Mouse (Mus musculus): Measurements from ENCODE around the gene Icmt.

The Icmt gene

DNA sequence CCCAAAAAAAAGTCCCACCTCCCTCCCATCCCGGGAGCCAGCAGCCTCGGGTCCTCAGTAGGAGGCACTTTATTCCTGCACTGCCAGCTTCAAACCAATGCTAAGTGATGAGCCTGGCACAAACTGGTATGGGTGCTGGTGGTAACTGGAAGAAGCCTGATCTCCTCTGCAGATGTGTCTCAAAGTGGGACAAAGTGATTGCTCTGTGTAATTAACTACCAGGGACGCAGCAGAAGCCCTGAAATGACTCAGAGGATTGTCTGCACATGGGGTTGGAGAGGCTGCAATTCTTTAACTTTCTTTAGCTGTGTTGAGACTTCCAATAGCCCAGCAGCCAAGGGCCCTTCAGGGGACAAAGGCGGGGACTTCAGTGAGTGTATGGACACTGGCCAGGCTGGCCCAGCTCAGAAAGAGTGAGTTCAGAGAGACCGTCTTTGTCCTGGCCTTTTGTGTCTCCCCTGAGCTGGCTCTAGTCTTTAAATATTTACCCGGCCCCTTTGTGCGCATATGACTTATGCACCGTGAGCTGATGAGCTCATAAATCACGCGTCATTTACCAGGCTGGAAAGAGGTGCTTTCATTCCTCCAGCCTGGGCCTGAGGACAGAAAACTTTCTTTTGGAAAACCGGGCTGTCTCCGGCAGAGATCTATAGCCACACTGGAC, 4.8 kb upstream of the Icmt start:
- in situ Hi-C loops (cut with MboI; ENCODE audit: unreplicated experiment in 2 of 2) = loop anchor here in 1 of 2 experiments (5.0 to 25.0 kb wide), 3 partner anchors 35 to 1670 kb away; partner anchors contain the start of genes A430005L14Rik, Phf13, Rpl22 and Thap3

DNA sequence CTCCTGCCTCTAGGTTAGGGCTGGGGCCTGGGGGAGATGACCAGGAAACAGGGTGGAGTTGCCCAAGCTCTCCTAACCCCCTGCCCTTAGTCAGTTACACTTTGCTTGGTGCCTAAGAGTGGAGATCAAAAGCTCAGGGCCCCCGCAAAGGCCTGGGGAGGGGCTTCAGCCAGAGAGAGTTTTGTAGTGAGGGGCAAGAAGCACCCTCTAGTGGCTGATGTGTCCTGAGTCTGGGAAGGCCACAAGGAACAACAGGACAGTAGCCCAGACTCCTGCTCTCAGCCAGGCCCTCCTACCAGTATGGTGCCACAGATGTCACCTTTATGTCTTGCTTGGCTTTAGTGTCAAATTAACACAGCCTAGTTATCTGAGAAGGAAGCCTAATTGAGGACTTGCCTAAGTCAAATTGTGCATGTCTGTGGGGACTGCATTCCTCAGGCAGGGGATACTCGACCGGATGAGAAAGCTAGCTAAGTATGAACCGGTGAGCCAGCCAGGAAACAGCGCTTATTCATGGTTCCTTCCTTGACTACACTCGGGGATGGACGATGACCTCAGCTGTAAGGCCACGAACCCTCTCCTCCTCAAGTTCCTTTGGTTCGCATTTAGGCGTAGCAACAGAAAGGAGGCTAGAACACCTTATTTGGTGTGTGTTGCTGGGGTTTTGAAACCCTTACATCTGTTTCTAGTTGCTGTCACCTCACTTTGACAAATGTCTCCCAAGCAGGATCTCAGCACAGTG, 2.7 kb upstream of the Icmt start:
- in situ Hi-C loops (cut with MboI; ENCODE audit: unreplicated experiment in 2 of 2) = loop anchor here in 1 of 2 experiments (5.0 to 25.0 kb wide), 3 partner anchors 33 to 1668 kb away; partner anchors contain the start of genes A430005L14Rik, Phf13, Rpl22 and Thap3

DNA sequence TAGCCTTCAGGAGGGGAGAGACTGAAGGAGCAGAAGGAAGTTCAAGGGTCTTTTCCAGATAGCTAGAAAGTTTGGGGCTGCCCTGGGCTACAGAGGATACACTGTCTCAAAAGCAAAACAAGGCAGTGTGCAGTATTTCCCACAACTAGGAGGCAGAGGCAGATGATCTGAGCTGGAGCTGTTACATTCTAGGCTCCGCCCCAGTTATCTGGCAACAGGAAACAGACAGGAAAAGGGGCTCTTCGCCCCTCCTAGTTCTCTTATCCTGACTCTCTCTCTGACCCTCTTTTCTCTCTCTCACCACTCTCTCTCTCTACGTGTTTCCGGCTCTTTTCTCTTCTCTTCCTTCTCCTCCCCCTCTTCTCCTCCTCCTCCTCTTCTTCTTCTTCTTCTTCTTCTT, 1.1 kb upstream of the Icmt start:
- in situ Hi-C loops (cut with MboI; ENCODE audit: unreplicated experiment in 2 of 2) = loop anchor here in 1 of 2 experiments (25.0 kb wide), 2 partner anchors 309 to 1666 kb away; partner anchors contain the start of genes A430005L14Rik, Phf13 and Thap3

DNA sequence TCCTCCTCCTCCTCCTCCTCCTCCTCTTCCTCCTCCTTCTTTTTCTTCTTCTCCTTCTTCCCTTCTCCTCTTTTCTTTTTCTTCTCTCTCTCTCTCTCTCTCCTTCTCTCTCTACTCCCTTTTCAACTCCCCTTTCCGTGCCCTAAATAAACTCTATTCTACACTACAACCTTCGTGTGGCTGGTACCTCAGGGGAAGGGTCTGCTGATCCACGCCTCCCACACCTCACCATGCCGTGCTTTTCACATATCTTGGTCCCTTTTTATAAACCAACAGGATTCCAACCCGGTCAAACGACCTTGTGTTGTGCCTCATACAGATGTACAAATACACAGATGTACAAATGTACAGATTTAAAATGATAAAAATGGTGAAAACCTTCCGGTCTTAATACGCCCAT, 656 bp upstream of the Icmt start:
- in situ Hi-C loops (cut with MboI; ENCODE audit: unreplicated experiment in 2 of 2) = loop anchor here in 1 of 2 experiments (25.0 kb wide), 2 partner anchors 309 to 1666 kb away; partner anchors contain the start of genes A430005L14Rik, Phf13 and Thap3

DNA sequence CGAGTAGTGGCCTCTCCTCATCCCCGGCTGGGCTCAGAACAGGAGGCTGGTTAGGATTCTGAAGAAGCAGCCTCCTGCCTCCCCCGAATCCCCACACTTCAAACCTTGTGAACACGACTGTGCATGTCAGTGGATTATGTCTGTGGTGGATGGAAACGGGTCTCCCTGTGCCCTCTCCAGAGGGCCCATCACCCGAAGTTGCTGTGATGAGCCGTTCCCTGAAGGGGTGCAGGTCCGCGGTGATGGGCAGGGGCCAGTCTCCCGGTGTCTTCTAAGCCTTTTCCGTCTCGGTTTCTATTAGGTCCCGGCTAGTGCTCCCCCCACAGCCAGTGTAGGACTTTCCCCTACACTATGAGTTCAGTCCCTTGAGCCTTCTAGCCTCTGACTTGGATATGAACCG, 1.8 kb downstream of the Icmt start:
- in situ Hi-C loops (cut with MboI; ENCODE audit: unreplicated experiment in 2 of 2) = loop anchor here in 1 of 2 experiments (25.0 kb wide), 2 partner anchors 312 to 1663 kb away; partner anchors contain the start of genes A430005L14Rik, Phf13 and Thap3

DNA sequence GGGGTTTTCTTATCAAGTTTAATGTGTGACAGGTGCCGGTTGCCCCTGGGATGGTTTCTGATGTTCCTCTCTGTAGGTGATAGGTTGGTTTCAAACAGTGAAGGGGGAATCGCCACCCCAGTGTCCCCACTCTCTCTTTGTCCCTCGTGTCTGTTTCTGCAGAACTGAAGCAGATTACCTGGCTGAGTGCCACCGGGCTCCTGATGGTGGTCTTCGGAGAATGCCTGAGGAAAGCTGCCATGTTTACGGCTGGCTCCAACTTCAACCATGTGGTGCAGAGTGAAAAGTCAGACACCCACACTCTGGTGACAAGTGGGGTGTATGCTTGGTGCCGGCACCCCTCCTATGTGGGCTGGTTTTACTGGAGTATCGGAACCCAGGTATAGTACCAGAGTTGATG, 3.3 kb downstream of the Icmt start:
- in situ Hi-C loops (cut with MboI; ENCODE audit: unreplicated experiment in 2 of 2) = loop anchor here in 1 of 2 experiments (25.0 kb wide), 1 partner anchor 1862 kb away; the partner anchor contains the start of genes Megf6 and Tprgl

DNA sequence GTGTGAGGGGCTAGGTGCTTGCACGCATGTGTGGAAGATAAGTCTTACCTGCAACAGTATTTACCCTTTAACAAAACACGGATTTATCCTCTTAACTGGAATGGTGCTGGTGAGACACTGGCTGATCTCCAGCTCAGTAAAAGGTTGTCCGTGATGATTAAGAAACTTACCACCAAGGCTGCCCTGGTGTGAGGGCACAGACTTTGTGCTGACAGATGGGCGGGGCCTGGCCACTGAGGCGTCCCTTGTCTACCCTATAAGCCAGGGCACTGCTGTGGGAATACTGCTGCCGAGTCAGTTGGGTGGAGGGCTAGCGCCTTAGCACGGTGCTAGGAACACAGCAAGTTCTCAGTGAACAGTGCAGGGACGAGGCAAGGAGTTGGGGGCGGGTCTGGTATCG, 5.0 kb downstream of the Icmt start:
- in situ Hi-C loops (cut with MboI; ENCODE audit: unreplicated experiment in 2 of 2) = loop anchor here in 1 of 2 experiments (25.0 kb wide), 1 partner anchor 1860 kb away; the partner anchor contains the start of genes Megf6 and Tprgl

DNA sequence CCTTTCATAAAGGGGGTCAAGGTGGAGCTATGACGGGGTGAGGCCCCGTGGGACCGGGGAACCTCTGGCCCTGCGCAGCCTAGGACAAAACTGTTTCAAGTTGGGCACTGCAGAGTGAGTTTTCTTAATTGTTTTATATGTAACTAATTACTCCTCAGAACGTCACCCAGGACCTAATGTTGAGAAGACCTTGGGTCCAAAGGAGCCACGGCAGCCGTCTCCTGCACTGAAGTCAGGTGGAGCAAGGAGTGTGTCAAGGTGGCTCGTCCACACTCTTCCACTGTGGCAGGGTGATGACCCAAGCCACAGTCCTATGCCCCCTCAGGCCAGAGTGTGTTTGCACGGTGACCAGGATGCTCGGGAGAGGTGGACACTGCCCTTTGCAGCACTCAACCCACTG, 6.1 kb downstream of the Icmt start:
- in situ Hi-C loops (cut with MboI; ENCODE audit: unreplicated experiment in 2 of 2) = loop anchor here in 1 of 2 experiments (25.0 kb wide), 1 partner anchor 1859 kb away; the partner anchor contains the start of genes Megf6 and Tprgl

DNA sequence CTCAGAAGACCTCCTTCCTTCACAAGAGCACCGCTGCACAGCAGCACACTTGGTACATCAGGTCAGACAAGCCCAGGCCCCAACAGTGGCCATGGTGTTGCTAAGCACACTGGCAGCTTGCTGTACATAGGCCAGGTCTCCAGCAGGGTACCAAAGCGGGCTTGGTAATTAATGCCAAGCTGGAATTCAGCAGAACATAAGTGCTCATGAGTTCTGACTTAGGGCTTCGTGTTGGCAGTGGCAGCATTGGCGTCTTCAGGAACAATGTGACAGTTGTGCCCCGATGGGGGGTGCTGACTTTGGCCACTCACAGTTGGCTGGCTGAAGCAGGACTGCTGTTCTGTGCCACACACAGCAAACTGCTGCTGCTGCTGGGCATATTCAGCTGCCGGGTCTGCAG, 7.7 kb downstream of the Icmt start:
- in situ Hi-C loops (cut with MboI; ENCODE audit: unreplicated experiment in 2 of 2) = loop anchor here in 1 of 2 experiments (25.0 kb wide), 1 partner anchor 1858 kb away; the partner anchor contains the start of genes Megf6 and Tprgl

DNA sequence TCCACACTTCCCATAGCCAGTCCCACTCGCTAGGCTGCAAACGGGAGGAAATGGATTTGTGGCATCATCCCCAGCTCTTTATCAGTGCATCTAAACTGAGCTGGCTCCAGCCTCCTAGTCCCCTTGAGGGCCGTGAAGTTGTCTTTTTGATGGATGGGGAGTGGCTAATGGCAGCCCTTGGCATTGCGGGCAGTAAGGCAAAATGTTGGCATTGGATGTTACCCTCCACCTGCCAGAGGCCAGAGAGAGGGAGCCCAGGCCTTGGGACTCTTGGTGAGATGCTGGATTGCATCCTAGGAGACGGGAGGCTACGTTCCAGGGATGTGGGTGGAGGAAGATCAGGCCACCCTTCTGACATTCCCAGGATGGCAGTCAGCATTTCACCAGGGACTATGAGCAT, 9.0 kb downstream of the Icmt start:
- in situ Hi-C loops (cut with MboI; ENCODE audit: unreplicated experiment in 2 of 2) = loop anchor here in 1 of 2 experiments (25.0 kb wide), 1 partner anchor 1856 kb away; the partner anchor contains the start of genes Megf6 and Tprgl

DNA sequence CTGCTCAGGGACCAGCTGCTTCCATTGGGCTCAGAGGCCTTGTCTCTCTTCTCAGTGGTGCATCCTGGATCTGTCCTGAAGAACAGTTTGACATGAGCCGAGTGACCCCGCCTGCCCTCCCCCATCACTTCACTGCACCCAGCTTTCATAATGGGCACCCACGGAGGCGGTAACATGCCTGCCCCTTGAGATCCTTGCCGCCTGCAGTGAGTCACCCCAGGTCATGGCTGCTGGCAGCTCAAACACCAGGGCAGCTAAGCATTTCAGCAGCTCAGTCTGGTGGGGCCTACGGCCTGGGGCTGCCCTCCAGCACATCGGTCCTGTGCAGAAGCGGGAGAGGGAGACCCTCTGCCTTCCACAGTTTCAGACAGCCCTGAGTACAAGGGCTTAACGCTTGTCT, 10.5 kb downstream of the Icmt start:
- in situ Hi-C loops (cut with MboI; ENCODE audit: unreplicated experiment in 2 of 2) = loop anchor here in 1 of 2 experiments (25.0 kb wide), 1 partner anchor 1855 kb away; the partner anchor contains the start of genes Megf6 and Tprgl

DNA sequence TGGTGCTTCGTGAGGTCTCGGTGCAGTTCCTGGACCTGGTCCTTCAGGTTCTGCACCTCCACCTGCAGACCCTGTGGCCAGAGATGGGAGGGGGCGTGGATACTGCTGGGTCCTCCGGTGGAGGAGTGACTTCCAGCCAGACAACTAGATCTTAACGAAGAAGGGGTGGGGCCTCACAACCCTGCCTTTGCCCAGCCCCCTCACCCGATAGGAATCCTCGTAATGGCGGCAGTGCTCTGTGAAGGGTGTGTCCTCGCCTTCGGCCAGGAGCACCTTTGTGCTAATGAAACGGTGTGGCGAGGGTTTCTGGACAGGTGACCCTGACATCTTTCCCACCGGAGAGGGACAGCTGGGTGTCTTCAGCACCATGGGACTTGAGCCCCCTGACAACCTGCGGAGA, 15.2 kb downstream of the Icmt start:
- in situ Hi-C loops (cut with MboI; ENCODE audit: unreplicated experiment in 2 of 2) = loop anchor here in 1 of 2 experiments (25.0 kb wide), 1 partner anchor 1850 kb away; the partner anchor contains the start of genes Megf6 and Tprgl

DNA sequence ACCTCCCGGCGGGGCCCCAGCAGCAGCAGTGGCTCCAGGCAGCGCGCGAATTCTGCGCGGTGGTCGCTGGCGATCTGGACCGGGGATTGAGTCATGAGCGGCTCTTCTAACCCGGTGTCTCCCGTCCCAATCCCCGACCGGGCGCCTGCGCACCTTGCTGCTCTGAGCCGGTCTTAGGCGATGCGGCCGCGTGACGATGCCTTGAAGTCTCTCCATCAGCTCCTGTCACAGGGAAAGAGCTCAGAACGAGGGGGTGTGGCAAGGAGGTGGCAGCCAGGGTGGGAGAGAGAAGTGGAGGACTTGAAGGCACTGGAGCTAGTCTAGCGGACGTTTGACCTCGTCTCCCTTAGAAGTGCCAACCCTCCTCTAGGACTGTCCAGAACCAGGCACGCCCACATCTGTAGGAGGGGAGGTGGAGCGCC, 16.2 kb downstream of the Icmt start:
- in situ Hi-C loops (cut with MboI; ENCODE audit: unreplicated experiment in 2 of 2) = loop anchor here in 1 of 2 experiments (25.0 kb wide), 1 partner anchor 1849 kb away; the partner anchor contains the start of genes Megf6 and Tprgl

DNA sequence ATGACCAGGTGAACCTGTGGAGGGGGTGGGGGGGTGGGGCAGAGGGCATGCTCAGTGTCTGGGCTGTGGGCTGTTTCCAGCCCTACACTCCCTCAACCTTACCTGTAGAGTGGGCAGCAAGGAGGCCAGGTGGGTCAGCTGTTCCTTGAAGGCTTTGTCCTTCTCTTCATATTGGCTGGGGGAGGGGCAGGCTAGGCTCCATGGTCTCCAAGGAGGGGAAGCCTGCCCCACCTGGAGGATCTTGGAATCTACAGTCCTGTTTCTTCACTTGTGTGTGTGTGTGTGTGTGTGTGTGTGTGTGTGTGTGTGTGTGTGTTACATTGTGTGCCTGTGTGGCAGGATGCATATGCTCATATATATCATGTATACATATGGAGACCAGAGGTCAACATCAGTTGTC, 16.9 kb downstream of the Icmt start:
- in situ Hi-C loops (cut with MboI; ENCODE audit: unreplicated experiment in 2 of 2) = loop anchor here in 1 of 2 experiments (25.0 kb wide), 1 partner anchor 1848 kb away; the partner anchor contains the start of genes Megf6 and Tprgl

DNA sequence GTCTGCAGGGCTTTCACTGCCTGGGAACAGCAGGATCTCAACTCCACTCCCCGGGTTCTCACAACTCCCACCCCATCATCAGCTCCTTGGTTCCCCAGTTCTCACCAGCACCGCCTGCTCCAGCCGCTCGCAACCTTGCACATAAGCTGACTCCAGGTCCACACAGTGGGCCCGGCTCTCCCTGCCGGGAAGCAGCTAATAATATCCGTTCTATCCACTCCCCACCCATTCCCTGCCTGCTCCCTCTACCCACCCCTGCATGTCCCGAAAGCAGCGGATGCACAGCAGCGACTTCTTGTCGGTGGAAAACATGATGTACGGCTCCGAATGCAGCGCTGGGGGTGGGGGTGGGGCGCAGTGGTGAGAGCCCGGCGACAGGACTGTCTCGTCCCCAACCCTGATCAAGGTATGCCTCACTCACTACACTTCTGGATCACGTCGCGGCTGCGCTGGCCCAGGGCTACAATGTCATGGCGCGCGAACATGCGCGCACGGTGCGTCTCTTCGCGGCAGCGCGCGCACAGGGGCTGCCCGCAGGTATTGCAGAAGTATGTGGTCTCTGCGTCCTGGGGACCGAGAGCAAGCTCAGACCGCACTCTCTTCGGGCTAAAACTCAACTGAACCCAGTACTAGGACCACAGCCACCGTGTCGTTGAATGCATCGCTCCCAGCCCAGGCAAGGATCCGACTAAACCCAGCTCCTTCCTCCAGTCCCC, 18.6 kb downstream of the Icmt start:
- in situ Hi-C loops (cut with MboI; ENCODE audit: unreplicated experiment in 2 of 2) = loop anchor here in 1 of 2 experiments (25.0 kb wide), 1 partner anchor 1847 kb away; the partner anchor contains the start of genes Megf6 and Tprgl

DNA sequence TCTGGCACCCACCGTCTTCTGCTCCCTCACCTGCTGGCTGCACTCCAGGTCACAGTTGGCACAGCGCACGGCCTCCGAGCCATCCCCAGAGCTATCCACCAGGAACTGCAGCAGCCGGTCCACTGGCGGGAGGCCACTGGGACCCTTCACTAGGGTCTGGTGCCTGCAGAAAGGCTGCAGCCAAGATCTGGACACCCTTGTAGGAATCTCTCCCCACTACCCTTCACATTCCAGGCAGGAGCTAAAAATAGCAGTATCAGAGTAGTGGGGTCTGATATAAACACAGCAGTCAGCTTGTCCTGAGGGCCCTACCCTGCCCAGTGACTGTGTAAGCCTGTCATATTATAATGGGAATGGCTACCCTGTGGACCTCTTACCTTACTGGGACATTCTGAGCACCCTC, 20.6 kb downstream of the Icmt start:
- in situ Hi-C loops (cut with MboI; ENCODE audit: unreplicated experiment in 2 of 2) = loop anchor here in 1 of 2 experiments (25.0 kb wide), 1 partner anchor 1845 kb away; the partner anchor contains the start of genes Megf6 and Tprgl

DNA sequence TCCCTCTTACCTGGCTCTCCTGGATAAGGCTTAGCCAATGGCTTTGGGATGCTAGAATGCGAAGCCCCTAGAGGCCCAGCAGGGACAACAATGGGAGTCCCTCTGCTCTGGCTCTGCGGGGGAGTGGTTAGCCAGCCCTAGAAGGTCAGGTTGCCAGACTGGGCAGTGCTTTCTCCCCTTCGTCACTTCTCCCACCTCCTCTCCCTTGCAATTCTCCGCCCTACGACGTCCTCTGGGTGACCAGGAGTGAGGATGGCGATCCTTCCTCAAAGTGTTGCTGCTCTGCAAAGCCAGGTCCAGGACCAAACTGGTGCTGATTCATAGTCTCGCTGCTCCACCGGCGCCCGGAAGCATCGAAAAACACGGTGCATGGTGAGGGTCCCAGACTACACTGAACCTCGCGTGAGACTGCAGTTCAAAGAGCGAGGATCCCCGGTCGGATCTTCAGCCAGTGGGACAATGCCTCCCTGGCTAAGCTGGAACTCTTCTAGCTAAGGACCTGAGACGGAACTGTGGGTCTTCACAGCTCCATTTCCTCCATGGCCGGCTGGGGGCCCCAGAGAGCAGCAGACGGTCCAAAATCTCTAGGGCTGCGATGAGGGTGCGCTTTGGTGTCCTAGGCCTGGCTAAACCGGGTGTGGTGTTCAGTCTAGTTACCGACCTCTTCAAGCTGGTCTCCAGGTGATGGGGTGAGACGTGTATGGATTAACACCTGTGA, 21.6 kb downstream of the Icmt start, which contains the start of gene Rnf207:
Rnf207 (minus strand) TSS at position 477 of the 718 bp plus-strand sequence.
- in situ Hi-C loops (cut with MboI; ENCODE audit: unreplicated experiment in 2 of 2) = loop anchor here in 1 of 2 experiments (25.0 kb wide), 1 partner anchor 1844 kb away; the partner anchor contains the start of genes Megf6 and Tprgl

DNA sequence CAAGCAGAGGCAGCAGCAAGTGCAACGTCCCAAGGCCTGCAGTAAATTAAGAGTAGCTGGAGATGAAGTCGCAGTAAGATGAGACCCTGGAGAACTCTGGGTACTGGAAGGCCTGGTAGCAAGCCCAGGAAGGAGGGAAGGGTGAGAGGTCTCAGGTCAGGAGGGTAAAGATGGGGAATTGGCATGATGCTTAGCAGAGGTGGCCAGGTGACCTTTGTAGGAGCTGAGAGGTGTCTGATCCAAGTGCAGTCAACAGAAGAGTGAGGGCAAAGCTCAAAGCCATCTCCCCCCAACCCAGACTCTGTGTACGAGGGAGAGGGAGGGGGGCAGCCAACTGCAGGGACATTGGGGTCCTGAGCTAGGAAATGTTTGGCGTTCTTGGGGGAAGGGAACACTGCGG, 24.4 kb downstream of the Icmt start:
- in situ Hi-C loops (cut with MboI; ENCODE audit: unreplicated experiment in 2 of 2) = loop anchor here (5.0 to 25.0 kb wide), 3 partner anchors 156 to 1841 kb away; partner anchors contain the start of genes Cep104 (in 1 of the 2), Dffb (in 1 of the 2), Kcnab2 (in 1 of the 2) and Megf6 (in 1 of the 2)

Data from v-Abl transformed pro-B cells (cell line).